ENCODE assay signal across 23 mouse cellular contexts in the genomic region with DNA sequence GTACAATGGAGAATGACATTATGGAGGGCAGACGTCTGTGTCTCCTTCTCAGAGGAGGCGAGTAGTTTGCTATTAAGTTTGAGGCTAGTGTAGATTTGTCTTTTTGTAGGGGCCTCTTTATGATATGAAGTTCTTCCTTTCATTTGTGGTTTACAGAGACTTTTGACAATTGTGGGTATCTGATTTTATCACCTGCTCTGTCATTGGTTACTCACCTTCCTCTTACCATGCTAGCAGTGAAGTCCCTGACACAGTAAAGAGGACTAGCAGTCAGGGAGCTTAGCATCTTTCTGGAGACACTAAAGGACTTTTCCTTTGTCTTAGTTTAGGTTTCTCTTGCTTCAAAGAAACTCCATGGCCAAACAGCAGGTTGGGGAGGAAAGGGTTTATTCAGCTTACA. TPM values are rescaled to one million over a fixed set of nuclear protein-coding genes. Genes with fewer than 3 reads are reported as not detected.
DNase-seq lines count a peak whose midpoint lies in the region; ATAC-seq and TF ChIP-seq lines count a peak whose summit lies in the region.
"Had no signal": no experiment of that assay in that cellular context is flagged by ENCODE, and none has a peak within 500 bp of the region (broad histone marks: within the 10 kb centered on the region; RNA-seq: fewer than 3 reads in every experiment).

No protein-coding gene starts in this region.

- no peak overlapping the region for H3K4me2 ChIP-seq in intestine, embryonic 16.5 days (ENCODE audit: low read depth, low read length)
- H3K4me2 ChIP-seq: embryonic facial prominence, embryonic 12.5 days; heart, embryonic 11.5 days; heart, embryonic 15.5 days; hindbrain, embryonic 13.5 days had no signal

- no peak for DNase-seq in gastrocnemius, adult 2 months
- no peak for DNase-seq in gastrocnemius, postnatal 4 days (ENCODE audit: low spot score in 2 of 2)
- peak; percentile 15 for DNase-seq in G1E (ENCODE audit: low spot score)
- peak; percentile 36 for DNase-seq in naive thymus-derived CD4-positive, alpha-beta T cell, adult 2 months (ENCODE audit: low read depth)
- DNase-seq in left cerebral cortex, adult 8-10 months (ENCODE audit: low spot score in 2 of 2): no peak
- no peak for DNase-seq in gastrocnemius, postnatal 10 days
- DNase-seq: adrenal gland, adult 8-10 months; adrenal gland, postnatal 36 days; cerebellum, adult 11-12 months; cerebellum, adult 9-10 months; cerebellum, postnatal 25 days; gastrocnemius, postnatal 25 days; heart, adult 11 months; heart, postnatal 14 days had no signal

- H3K4me3 ChIP-seq in gastrocnemius, adult 2 months: no peak overlapping the region
- no peak overlapping the region for H3K4me3 ChIP-seq in G1E (ENCODE audit: low read depth, low read length)
- H3K4me3 ChIP-seq in brown adipose tissue, adult 24 weeks (ENCODE audit: insufficient read depth, low read depth, low read length): no peak overlapping the region
- no peak overlapping the region for H3K4me3 ChIP-seq in intestine, embryonic 16.5 days (ENCODE audit: low read length)
- H3K4me3 ChIP-seq: embryonic facial prominence, embryonic 12.5 days; heart, embryonic 15.5 days; hindbrain, embryonic 13.5 days had no signal

- peaks cover 30% of the 10 kb centered on the region for H3K36me3 ChIP-seq in G1E (replicated peaks)
- no peaks in the 10 kb centered on the region for H3K36me3 ChIP-seq in intestine, embryonic 16.5 days (ENCODE audit: control insufficient read depth, insufficient read depth, low read length)
- H3K36me3 ChIP-seq: embryonic facial prominence, embryonic 12.5 days; heart, embryonic 15.5 days; hindbrain, embryonic 13.5 days had no signal

- no peaks in the 10 kb centered on the region for H3K27me3 ChIP-seq in G1E (ENCODE audit: insufficient read depth, low read length)
- H3K27me3 ChIP-seq in intestine, embryonic 16.5 days (replicated peaks; ENCODE audit: control insufficient read depth, insufficient read depth, low read length): no peaks in the 10 kb centered on the region
- H3K27me3 ChIP-seq: embryonic facial prominence, embryonic 12.5 days; heart, embryonic 15.5 days; hindbrain, embryonic 13.5 days had no signal

- WGBS in intestine, embryonic 16.5 days: 84% methylated on average over 2 of the region's 2 CpGs

- no peak overlapping the region for H3K9ac ChIP-seq in intestine, embryonic 16.5 days (ENCODE audit: low read depth, low read length)
- H3K9ac ChIP-seq: embryonic facial prominence, embryonic 12.5 days; heart, embryonic 15.5 days; hindbrain, embryonic 13.5 days had no signal

- TF ChIP-seq CTCF in gastrocnemius, adult 2 months (IDR thresholded peaks at IDR 0.05): no peak
- no peak for TF ChIP-seq CTCF in G1E (IDR thresholded peaks at IDR 0.05; ENCODE audit: low read depth, low read length)

- no peak for ATAC-seq in G1E (ENCODE audit: extremely low read depth, insufficient number of reproducible peaks, low FRiP score, poor library complexity, severe bottlenecking)
- no peak for ATAC-seq in intestine, embryonic 16.5 days
- ATAC-seq: forebrain, embryonic 16.5 days; hindbrain, postnatal 0 days; intestine, postnatal 0 days had no signal

- H3K4me1 ChIP-seq in G1E (ENCODE audit: insufficient read depth, low read depth, low read length): peaks cover 29% of the 10 kb centered on the region
- H3K4me1 ChIP-seq in brown adipose tissue, adult 24 weeks (ENCODE audit: control insufficient read depth, insufficient read depth, insufficient read length, low read length): peaks cover 10% of the 10 kb centered on the region
- no peaks in the 10 kb centered on the region for H3K4me1 ChIP-seq in intestine, embryonic 16.5 days (ENCODE audit: control insufficient read depth, insufficient read depth, low read length)
- H3K4me1 ChIP-seq: embryonic facial prominence, embryonic 12.5 days; heart, embryonic 15.5 days; hindbrain, embryonic 13.5 days had no signal

- no peaks in the 10 kb centered on the region for H3K9me3 ChIP-seq in G1E (replicated peaks)
- no peaks in the 10 kb centered on the region for H3K9me3 ChIP-seq in intestine, embryonic 16.5 days (ENCODE audit: control insufficient read depth, low read length)
- H3K9me3 ChIP-seq: embryonic facial prominence, embryonic 12.5 days; heart, embryonic 15.5 days; hindbrain, embryonic 13.5 days had no signal

- intact Hi-C loops in gastrocnemius, adult 2 months (cut with DNase I): no loop called here

- H3K27ac ChIP-seq in gastrocnemius, adult 2 months: peak overlapping the region; percentile 32; the same call in 1 of the 2 replicates
- peak overlapping the region; percentile 67 for H3K27ac ChIP-seq in brown adipose tissue, adult 24 weeks (replicated peaks; ENCODE audit: low read depth, low read length)
- no peak overlapping the region for H3K27ac ChIP-seq in intestine, embryonic 16.5 days (ENCODE audit: low read length)
- H3K27ac ChIP-seq: embryonic facial prominence, embryonic 12.5 days; heart, embryonic 15.5 days; hindbrain, embryonic 13.5 days; hindbrain, postnatal 0 days had no signal

RNA-seq across cellular contexts. Expression of a gene that starts 28.4 kb away (rescaled TPM):
- 10 to 100 TPM; 30.2 TPM for total RNA-seq in gastrocnemius, adult 2 months (2021)
- total RNA-seq in gastrocnemius, postnatal 4 days (2021): 10 to 100 TPM; 45.0 to 51.0 TPM
- total RNA-seq in G1E (2014; fragmentation: Nextera tagmentation): 155 and 214 TPM in 2 replicates
- total RNA-seq in G1E (2017): 44.6 and 45.8 TPM in 2 replicates
- polyA plus RNA-seq in G1E (2012): 55.1 and 65.0 TPM in 2 replicates
- polyA plus RNA-seq in brown adipose tissue, adult 24 weeks (2012; ENCODE audit: insufficient read depth, insufficient read length, missing spikeins): 70.1 and 71.0 TPM in 2 replicates
- total RNA-seq in left cerebral cortex, adult 8-10 months (2022): 10 to 100 TPM; 43.3 to 54.7 (median 48.8) TPM
- polyA plus RNA-seq in intestine, embryonic 16.5 days (2015; fragmentation: Nextera tagmentation; extraction: Ambion mirVana): 63.5 and 69.0 TPM in 2 replicates
- total RNA-seq in gastrocnemius, postnatal 10 days (2021): 10 to 100 TPM; 45.3 to 45.8 TPM

RNA-seq across cellular contexts. Expression of a gene that starts 28.5 kb away (rescaled TPM):
- total RNA-seq in gastrocnemius, adult 2 months (2021): 1 to 10 TPM; 3.9 to 5.9 TPM
- total RNA-seq in gastrocnemius, postnatal 4 days (2021): 1 to 10 TPM; 2.9 to 4.6 TPM
- total RNA-seq in G1E (2014; fragmentation: Nextera tagmentation) (22.0 and 22.4 TPM in 2 replicates), G1E (2017) (13.9 and 15.7 TPM in 2 replicates)
- 8.3 and 10.0 TPM in 2 replicates for polyA plus RNA-seq in G1E (2012)
- polyA plus RNA-seq in brown adipose tissue, adult 24 weeks (2012; ENCODE audit: insufficient read depth, insufficient read length, missing spikeins): 5.5 and 6.1 TPM in 2 replicates
- 1 to 10 TPM; 4.1 to 5.8 (median 5.2) TPM for total RNA-seq in left cerebral cortex, adult 8-10 months (2022)
- polyA plus RNA-seq in intestine, embryonic 16.5 days (2015; fragmentation: Nextera tagmentation; extraction: Ambion mirVana): 20.8 and 21.2 TPM in 2 replicates
- 1 to 10 TPM; 2.6 to 3.7 TPM for total RNA-seq in gastrocnemius, postnatal 10 days (2021)

Comparison
In these comparisons a context has a peak if more than half of its experiments do, and no peak if none do; other contexts are left out.
1. DNase-seq: peak in G1E (single experiment) and naive thymus-derived CD4-positive, alpha-beta T cell, adult 2 months (single experiment); none in gastrocnemius, adult 2 months (single experiment), gastrocnemius, postnatal 4 days (0 of 2), left cerebral cortex, adult 8-10 months (0 of 2) and gastrocnemius, postnatal 10 days (single experiment).